Mouse (Mus musculus): ENCODE data around the gene Plxna2. TPM values are rescaled to one million over a fixed set of nuclear protein-coding genes. Genes with fewer than 3 reads are reported as not detected.

The Plxna2 gene
- polyA plus RNA-seq, 1 experiment from 2014 or later: 5.9 TPM

DNA sequence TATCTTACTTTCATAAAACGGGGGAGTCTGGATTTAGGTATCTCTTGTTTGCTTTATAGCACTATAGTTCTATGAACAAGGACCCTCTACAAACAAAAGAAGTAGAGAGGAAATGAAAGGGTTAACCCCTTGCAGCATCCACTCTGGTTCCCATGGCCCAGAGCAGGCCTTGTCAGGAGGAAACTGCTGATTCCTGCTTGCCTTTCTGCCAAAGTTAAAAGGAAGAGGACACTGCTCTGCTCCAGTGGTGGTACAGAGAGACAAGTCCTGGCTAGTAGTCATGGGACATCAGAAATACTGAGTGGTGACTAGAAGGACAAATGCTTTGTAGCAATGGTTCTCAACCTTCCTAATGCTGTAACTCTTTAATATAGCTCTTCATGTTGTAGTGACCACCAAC is 27.9 kb downstream of the Plxna2 start:
- WGBS: 70% methylated on average over 1 of the region's 1 CpGs
- Histone ChIP-seq H3K4me2 (replicated peaks) (no peak overlapping the region), H3K4me3 (replicated peaks) (no peak overlapping the region), H3K27me3 (replicated peaks) (no peaks in the 10 kb centered on the region), H3K9me3 (no peaks in the 10 kb centered on the region), H3K9ac (no peak overlapping the region), H3K27ac (no peak overlapping the region), H3K36me3 (0 out of 2 replicates have a peak, but pooled peaks cover 9% of the 10 kb centered on the region), H3K4me1 (replicated peaks) (peaks cover 2% of the 10 kb centered on the region; the same call in 1 of the 2 replicates)
- ATAC-seq: no peak

DNA sequence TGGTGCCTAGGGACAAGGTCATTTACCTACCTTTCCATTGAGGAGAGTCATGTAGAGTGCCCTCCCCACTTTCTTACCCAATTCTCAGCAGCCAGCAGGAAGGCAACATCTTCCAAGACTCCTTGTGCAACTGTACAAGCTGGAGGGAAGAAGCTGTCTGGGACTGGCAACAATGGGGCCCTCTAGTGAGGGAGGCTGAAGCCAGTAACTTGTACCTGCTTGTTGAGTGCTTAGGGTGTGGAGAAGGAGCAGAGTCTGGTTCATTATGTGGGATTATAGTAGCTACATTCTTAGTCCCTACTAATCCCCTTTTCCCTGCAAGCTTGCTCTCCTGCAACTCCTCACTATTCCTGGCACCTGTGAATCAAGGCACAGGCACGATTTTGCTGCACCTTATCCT is 32.1 kb downstream of the Plxna2 start:
- Histone ChIP-seq H3K4me1 (replicated peaks) (no peaks in the 10 kb centered on the region), H3K27ac (no peak overlapping the region), H3K4me3 (replicated peaks) (no peak overlapping the region), H3K36me3 (0 out of 2 replicates have a peak, but pooled peaks cover 2% of the 10 kb centered on the region), H3K9me3 (no peaks in the 10 kb centered on the region), H3K9ac (no peak overlapping the region), H3K27me3 (replicated peaks) (no peaks in the 10 kb centered on the region), H3K4me2 (replicated peaks) (no peak overlapping the region)
- ATAC-seq: no peak
- 58% methylated on average over 1 of the region's 1 CpGs for WGBS

DNA sequence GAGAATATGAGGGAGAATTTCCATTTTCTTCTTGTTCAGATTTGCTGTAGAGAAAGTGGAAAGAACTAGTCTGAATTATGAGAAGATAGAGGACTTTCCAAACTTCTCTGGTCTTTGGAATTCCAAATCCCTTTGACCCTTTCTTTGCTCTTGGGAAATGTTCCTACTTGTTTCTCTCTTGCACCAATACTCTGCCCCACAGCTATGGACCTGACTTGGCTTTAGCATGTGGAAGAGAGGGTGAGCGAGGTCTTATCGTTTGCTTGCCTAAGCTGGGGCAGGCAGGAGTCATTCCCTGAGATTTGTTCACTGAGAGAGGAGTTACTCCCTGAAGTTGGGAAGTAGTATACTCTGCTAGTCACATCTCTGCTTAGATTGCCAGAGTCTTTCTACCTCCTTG is 32.5 kb downstream of the Plxna2 start:
- WGBS: 95% methylated on average over 2 of the region's 2 CpGs
- ATAC-seq: no peak
- Histone ChIP-seq H3K4me3 (replicated peaks) (no peak overlapping the region), H3K9me3 (no peaks in the 10 kb centered on the region), H3K4me1 (replicated peaks) (no peaks in the 10 kb centered on the region), H3K27ac (no peak overlapping the region), H3K9ac (no peak overlapping the region), H3K27me3 (replicated peaks) (no peaks in the 10 kb centered on the region), H3K4me2 (replicated peaks) (no peak overlapping the region), H3K36me3 (0 out of 2 replicates have a peak, but pooled peaks cover 2% of the 10 kb centered on the region)

DNA sequence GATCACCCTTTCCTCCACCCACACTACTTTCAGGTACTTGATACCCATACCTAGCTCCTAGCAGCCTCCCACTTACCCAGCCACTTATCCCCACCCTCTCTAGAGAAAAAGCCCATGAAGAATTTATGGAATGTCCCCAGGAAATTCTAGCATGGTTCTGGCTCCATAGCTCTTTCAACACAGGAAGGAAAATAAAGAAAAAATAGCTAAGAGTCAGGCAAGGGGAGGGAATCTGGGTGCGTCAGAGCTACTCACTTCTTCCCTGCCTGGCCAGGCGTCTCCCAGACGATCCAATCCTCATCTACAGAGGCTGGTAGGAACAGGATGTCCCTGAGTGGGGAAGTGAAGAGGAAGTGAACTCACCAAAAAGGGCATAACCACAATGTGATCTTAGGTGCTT is 34.0 kb downstream of the Plxna2 start:
- H3K9me3 ChIP-seq: no peaks in the 10 kb centered on the region
- 0 out of 2 replicates have a peak, but pooled peaks cover 2% of the 10 kb centered on the region for H3K36me3 ChIP-seq
- ATAC-seq: no peak
- no peak overlapping the region for H3K9ac ChIP-seq
- H3K4me2 ChIP-seq (replicated peaks): no peak overlapping the region
- H3K4me3 ChIP-seq (replicated peaks): no peak overlapping the region
- 75% methylated on average over 3 of the region's 3 CpGs for WGBS
- H3K4me1 ChIP-seq (replicated peaks): no peaks in the 10 kb centered on the region
- no peaks in the 10 kb centered on the region for H3K27me3 ChIP-seq (replicated peaks)
- H3K27ac ChIP-seq: no peak overlapping the region

DNA sequence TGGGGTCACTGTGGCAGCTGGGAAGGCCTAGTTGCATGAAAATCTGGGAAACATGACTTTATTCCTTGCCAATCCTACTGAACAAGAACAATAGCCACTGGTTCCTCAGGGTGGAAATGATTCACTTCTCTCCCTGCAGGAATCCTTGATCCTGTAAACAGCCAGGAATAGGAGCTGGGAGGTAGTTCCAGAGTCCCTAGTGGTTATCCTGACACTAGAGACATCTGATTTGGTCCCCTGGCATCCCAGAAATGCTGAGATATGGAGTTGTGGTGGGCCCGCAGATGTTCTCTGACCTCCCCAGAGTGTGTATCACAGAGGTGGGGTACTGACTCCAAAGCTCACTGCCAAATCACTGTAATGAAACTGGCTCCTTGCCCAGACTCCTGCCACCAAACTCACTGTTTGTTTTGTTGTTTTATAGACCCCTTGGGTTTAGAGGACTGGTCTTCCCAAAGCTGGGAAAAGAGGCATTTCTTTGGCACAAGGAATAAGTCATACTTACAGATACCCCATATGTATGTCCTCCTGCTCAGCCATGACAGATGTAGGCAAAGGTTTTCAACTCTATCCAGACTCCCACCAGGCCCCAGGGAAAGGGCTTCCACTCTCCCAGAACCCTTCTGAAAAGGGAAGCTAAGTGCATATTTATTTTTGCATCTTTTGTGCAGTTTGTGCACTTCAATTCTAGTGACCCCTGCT is 40.6 kb downstream of the Plxna2 start:
- ATAC-seq: no peak
- Histone ChIP-seq H3K4me2 (replicated peaks) (no peak overlapping the region), H3K36me3 (no peaks in the 10 kb centered on the region), H3K4me1 (replicated peaks) (peaks cover 10% of the 10 kb centered on the region; the same call in 1 of the 2 replicates), H3K9ac (no peak overlapping the region), H3K9me3 (no peaks in the 10 kb centered on the region), H3K27me3 (replicated peaks) (no peaks in the 10 kb centered on the region), H3K27ac (no peak overlapping the region), H3K4me3 (replicated peaks) (no peak overlapping the region)
- 69% methylated on average over 1 of the region's 1 CpGs for WGBS

DNA sequence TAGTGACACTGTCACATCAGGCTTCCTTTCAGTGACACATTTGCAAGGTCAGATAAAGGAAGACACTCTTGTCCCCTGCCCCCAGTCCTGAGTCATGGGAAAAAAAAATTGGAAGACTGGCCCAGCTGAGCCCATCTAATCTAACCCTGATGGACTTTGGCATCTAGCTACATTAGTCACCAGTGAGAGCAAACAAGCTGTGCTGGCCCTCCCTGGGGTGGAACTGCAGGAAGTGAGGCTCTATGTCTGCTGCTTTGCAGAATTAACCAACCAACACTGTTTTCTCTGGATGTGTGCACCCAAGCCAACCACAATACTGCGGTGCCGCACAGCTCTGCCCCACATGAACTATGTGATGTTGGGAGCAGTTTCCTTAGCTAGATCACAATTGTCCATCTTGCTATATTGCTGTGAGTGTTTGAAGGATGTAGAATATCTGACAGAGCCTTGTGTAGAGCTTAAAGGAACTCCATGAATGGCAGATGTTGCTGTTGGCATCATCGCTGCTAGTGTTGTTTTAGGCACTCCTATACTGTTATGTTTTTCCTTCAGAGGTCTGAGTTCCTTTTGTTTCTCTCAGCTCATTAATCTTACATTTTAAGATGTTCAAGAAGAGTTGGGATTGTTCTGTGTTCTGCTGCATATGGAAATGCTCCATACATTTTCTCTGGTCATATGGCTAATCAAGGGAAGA is 42.6 kb downstream of the Plxna2 start:
- 67% methylated on average over 3 of the region's 3 CpGs for WGBS
- ATAC-seq: peak; percentile 98
- H3K27ac ChIP-seq: peak overlapping the region; percentile 59; the same call in 1 of the 2 replicates

DNA sequence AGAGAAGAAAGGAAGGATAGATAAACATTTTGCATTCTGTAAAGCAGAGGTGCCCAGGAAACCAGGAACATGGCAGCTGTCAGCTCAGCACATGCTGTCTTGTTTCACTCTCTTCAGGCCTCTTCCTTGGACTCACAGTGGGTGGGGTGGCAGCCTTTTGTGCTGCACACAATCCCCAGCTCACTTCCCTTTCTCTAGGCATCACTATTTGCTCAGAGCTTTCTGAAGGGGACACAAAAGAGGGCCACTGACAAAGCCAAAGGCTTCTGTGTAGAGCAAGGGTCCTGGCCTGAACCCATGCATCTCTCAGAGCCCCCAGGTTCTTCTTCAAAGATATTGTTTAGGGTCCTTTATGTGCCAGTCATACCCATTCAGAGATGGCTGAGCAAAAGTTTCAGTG is 45.0 kb downstream of the Plxna2 start:
- H3K27me3 ChIP-seq (replicated peaks): no peaks in the 10 kb centered on the region
- no peak overlapping the region for H3K9ac ChIP-seq
- ATAC-seq: no peak
- no peak overlapping the region for H3K27ac ChIP-seq
- H3K4me2 ChIP-seq (replicated peaks): no peak overlapping the region
- peaks cover 10% of the 10 kb centered on the region; the same call in 1 of the 2 replicates for H3K4me1 ChIP-seq (replicated peaks)
- no peaks in the 10 kb centered on the region for H3K36me3 ChIP-seq
- H3K9me3 ChIP-seq: no peaks in the 10 kb centered on the region
- no peak overlapping the region for H3K4me3 ChIP-seq (replicated peaks)

More for the DNA sequence above, 42.6 kb downstream of the Plxna2 start:
- H3K4me2 ChIP-seq (replicated peaks): peak overlapping the region; percentile 34
- H3K9me3 ChIP-seq: no peaks in the 10 kb centered on the region
- H3K9ac ChIP-seq: no peak overlapping the region
- H3K4me3 ChIP-seq (replicated peaks): no peak overlapping the region
- H3K4me1 ChIP-seq (replicated peaks): peaks cover 10% of the 10 kb centered on the region; the same call in 1 of the 2 replicates
- H3K36me3 ChIP-seq: no peaks in the 10 kb centered on the region
- no peaks in the 10 kb centered on the region for H3K27me3 ChIP-seq (replicated peaks)

DNA sequence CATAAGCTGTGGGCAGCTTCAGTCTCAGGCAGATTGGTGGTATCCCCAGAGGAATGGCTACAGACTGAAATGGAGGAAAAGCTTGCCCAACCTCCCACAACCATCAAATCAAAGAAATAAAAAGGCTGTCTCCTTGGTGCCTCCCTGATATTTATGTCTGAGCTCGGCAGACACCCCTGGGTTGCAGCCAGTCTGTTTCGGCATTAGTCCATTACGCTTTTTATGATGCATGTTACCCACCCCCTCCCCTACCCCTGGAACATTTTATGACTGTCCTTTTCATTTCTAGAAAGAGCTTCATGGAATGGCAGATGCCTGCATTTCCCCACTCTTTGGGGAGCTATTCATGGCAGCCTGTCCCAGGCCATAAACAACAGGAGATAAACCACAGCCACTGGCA is 47.7 kb downstream of the Plxna2 start:
- Histone ChIP-seq H3K9me3 (no peaks in the 10 kb centered on the region), H3K27ac (no peak overlapping the region), H3K4me1 (replicated peaks) (0 out of 2 replicates have a peak, but pooled peaks cover 2% of the 10 kb centered on the region), H3K36me3 (no peaks in the 10 kb centered on the region), H3K4me3 (replicated peaks) (no peak overlapping the region), H3K27me3 (replicated peaks) (no peaks in the 10 kb centered on the region), H3K9ac (no peak overlapping the region), H3K4me2 (replicated peaks) (no peak overlapping the region)
- ATAC-seq: no peak
- 70% methylated on average over 3 of the region's 3 CpGs for WGBS

DNA sequence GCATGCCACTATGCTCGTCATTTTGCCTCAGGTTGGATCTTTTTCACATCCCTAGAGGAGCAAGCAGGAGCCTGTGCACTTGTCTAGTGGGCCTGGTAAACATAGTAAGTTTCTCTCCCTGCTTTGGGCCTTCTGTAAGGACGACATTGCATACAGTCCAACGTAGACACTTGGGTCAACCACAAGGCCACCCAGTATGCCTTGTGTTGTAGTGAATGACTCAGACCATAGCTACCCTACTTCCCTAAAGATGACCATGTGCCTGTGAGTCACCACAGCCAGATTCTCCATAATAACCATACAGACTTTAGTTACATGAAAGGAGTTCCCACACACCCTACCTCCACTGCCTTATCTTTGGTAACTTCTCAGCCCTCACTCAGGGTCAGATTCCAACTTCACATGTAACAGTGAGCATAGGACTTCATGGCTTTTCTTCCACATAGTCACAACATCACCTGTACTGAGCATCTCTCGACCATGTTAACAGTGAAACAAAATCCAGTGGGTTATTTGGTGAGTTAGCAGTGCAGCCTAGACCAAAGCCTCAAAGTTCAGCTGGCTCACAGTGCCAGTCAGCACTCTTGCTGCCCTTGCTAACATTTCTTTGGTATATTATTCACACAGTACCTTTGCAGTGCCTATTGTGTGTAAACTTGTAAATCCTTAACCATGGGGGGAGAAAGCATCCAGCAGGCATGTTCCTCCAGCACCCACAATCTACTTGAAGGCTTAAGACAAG is 53.9 kb downstream of the Plxna2 start:
- 78% methylated on average over 4 of the region's 4 CpGs for WGBS
- H3K4me3 ChIP-seq (replicated peaks): no peak overlapping the region
- 0 out of 2 replicates have a peak, but pooled peaks cover 7% of the 10 kb centered on the region for H3K4me1 ChIP-seq (replicated peaks)
- no peaks in the 10 kb centered on the region for H3K27me3 ChIP-seq (replicated peaks)
- H3K27ac ChIP-seq: no peak overlapping the region
- no peak overlapping the region for H3K4me2 ChIP-seq (replicated peaks)
- H3K36me3 ChIP-seq: no peaks in the 10 kb centered on the region
- ATAC-seq: peak; percentile 57
- H3K9me3 ChIP-seq: no peaks in the 10 kb centered on the region
- H3K9ac ChIP-seq: no peak overlapping the region

DNA sequence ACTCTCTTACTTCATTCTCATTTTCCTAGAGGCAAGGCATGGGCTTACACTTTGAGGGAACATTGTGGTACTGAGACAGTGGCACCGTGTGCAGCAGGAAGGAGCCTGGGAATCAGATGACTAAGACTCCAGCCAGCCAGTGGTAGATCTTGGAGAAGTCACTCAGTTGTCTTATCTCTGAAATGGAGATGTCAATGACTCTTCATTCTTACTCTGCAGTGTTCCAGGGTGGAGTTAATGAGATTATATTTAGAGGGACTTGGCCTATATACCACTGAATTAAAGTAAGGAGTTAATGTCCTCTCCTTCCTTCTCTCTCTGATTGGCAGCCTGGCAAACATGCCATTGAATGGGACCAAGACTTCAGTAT is 54.5 kb downstream of the Plxna2 start:
- 75% methylated on average over 1 of the region's 1 CpGs for WGBS
- Histone ChIP-seq H3K9ac (no peak overlapping the region), H3K27ac (no peak overlapping the region), H3K36me3 (no peaks in the 10 kb centered on the region), H3K27me3 (replicated peaks) (no peaks in the 10 kb centered on the region), H3K4me2 (replicated peaks) (no peak overlapping the region), H3K4me1 (replicated peaks) (peaks cover 10% of the 10 kb centered on the region), H3K9me3 (no peaks in the 10 kb centered on the region), H3K4me3 (replicated peaks) (no peak overlapping the region)
- no peak for ATAC-seq

DNA sequence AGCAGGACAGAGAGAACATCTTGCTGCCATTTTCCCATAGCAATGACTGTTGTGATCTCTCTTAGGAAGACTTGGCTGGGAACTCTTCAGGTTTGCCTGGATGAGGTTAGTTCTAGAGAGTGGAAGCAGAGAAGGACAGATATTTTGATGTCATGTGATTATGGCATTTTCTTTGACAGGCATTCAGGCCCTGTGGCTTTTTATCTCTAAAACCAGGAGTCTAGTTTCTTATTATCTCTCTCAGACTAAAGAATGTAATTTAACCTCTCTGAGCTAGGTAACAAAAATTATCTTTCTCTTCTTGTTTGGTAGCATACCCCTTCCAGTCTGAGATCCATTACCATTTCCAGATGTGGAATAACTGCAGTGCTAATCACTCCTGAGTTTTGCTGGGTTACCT is 55.2 kb downstream of the Plxna2 start:
- no peaks in the 10 kb centered on the region for H3K36me3 ChIP-seq
- ATAC-seq: no peak
- no peak overlapping the region for H3K4me2 ChIP-seq (replicated peaks)
- H3K4me1 ChIP-seq (replicated peaks): peaks cover 17% of the 10 kb centered on the region
- no peak overlapping the region for H3K9ac ChIP-seq
- H3K4me3 ChIP-seq (replicated peaks): no peak overlapping the region
- no peaks in the 10 kb centered on the region for H3K9me3 ChIP-seq
- no peak overlapping the region for H3K27ac ChIP-seq
- no peaks in the 10 kb centered on the region for H3K27me3 ChIP-seq (replicated peaks)

DNA sequence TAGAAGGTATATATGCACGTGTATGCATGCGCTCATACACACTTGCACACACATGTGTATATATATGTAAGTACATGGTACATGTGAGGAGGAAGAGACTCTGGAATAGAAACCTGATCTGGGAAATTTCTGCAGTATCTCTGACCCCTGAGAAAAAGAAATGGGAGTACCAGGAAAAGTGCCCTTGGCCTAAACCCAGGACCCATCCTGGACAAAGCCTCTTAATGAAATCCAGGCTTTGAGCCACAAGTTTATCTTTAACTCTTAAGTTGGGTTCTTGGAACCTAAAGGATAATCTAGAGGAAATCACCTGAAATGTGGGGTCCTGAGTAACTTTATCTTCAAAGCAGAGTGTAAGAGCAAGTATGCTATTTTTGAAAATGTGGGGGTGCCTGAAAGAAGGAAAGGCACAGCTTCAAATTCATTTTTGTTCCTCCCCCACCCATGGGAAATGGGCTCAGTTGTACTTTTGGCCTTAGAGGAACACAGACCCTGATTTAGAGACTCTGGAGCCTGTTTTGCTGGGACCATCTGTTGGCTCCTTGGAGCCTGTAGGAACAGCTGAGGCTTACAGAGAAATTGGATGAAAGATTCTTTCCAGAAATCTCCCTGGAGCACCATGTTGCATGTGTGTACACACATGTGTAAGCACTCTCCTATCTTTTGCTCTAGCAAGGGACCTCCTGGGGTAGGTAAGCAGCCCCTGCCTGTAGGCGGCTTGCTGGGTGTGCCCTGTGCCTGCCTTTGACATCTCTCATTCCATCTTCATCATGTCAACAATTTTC is 57.3 kb downstream of the Plxna2 start:
- H3K27ac ChIP-seq: no peak overlapping the region
- H3K4me2 ChIP-seq (replicated peaks): no peak overlapping the region
- H3K4me3 ChIP-seq (replicated peaks): no peak overlapping the region
- WGBS: 78% methylated on average over 3 of the region's 3 CpGs
- no peaks in the 10 kb centered on the region for H3K36me3 ChIP-seq
- H3K9me3 ChIP-seq: no peaks in the 10 kb centered on the region
- ATAC-seq: no peak
- no peaks in the 10 kb centered on the region for H3K27me3 ChIP-seq (replicated peaks)
- no peak overlapping the region for H3K9ac ChIP-seq
- peaks cover 20% of the 10 kb centered on the region for H3K4me1 ChIP-seq (replicated peaks)
